Mouse (Mus musculus) embryonic fibroblast, embryonic 13.5 days (primary cell): Measurements from ENCODE around the gene Sh3rf1.

ENCODE experiments used
- CTCF ChIP-seq: IDR thresholded peaks from 2 replicates; pipeline ENCODE4 v1.5.1; 2011; ENCODE audit warnings: mild to moderate bottlenecking, control low read depth, low read length, moderate library complexity, borderline replicate concordance; ENCODE audit not compliant: insufficient read depth
- POLR2A ChIP-seq: IDR thresholded peaks from 2 replicates; pipeline ENCODE4 v1.6.1; 2011; ENCODE audit warnings: low read depth, mild to moderate bottlenecking, control low read depth, low read length, moderate library complexity

DNA sequence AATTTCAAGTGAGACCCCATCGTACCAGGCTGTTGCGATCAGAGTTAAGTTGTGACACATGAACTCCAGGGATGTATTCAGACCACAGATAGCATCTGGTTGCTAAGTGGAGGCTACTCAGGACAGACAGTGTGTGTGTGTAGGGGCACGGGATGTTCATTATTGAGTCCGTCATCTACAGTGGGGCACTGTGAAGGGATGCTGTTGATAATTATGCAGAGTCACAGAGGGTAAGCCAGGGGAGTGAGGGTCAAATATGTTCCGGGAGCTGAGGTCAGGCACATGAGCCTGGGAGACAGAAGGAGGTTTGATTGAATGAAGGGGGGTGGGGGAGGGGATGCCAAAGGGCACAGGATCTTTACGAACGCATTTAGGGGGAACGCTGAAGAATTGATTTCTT lies 17.6 kb downstream of the Sh3rf1 start:
- TF ChIP-seq POLR2A (no peak), CTCF (no peak)
